Mouse (Mus musculus) hindbrain, embryonic 16.5 days (tissue): ENCODE measurements around the gene Mnd1. TPM values are rescaled to one million over a fixed set of nuclear protein-coding genes. Genes with fewer than 3 reads are reported as not detected.

Experiments used
- ATAC-seq: fragments of 200-750 bp; cut with Nextera tagmentation; 2 replicates; pipeline ENCODE4 v1.8.0; 2017; ENCODE audit warnings: moderate TSS enrichment, moderate library complexity
- H3K27ac ChIP-seq: fragments of 300-500 bp; sonication (generic); 2 replicates; pipeline ENCODE4 v1.5.1; 2014; ENCODE audit warnings: low read depth, mild to moderate bottlenecking, control low read depth, low read length, moderate library complexity
- H3K27me3 ChIP-seq: fragments of 300-500 bp; sonication (generic); replicated peaks from 2 replicates; pipeline ENCODE4 v1.6.1; 2014; ENCODE audit warnings: low read length; ENCODE audit not compliant: control insufficient read depth, insufficient read depth
- H3K36me3 ChIP-seq: fragments of 300-500 bp; sonication (generic); 2 replicates; pipeline ENCODE4 v1.6.1; 2014; ENCODE audit warnings: mild to moderate bottlenecking, low read length, moderate library complexity, mixed read lengths; ENCODE audit not compliant: control insufficient read depth, insufficient read depth
- H3K4me1 ChIP-seq: fragments of 300-500 bp; sonication (generic); 2 replicates; pipeline ENCODE4 v1.6.1; 2014; ENCODE audit warnings: low read depth, low read length; ENCODE audit not compliant: control insufficient read depth, insufficient read depth
- H3K4me2 ChIP-seq: fragments of 300-500 bp; sonication (generic); 2 replicates; pipeline ENCODE4 v1.6.1; 2014; ENCODE audit warnings: mild to moderate bottlenecking, low read length, control low read depth, moderate library complexity
- H3K4me3 ChIP-seq: fragments of 300-500 bp; sonication (generic); 2 replicates; pipeline ENCODE4 v1.5.1; 2014; ENCODE audit warnings: mild to moderate bottlenecking, low read length, control low read depth, moderate library complexity
- H3K9ac ChIP-seq: fragments of 300-500 bp; sonication (generic); 2 replicates; pipeline ENCODE4 v1.6.1; 2014; ENCODE audit warnings: low read depth, mild to moderate bottlenecking, control low read depth, low read length, moderate library complexity
- H3K9me3 ChIP-seq: fragments of 300-500 bp; sonication (generic); 2 replicates; pipeline ENCODE4 v1.6.1; 2014; ENCODE audit warnings: mild to moderate bottlenecking, low read length, moderate library complexity; ENCODE audit not compliant: control insufficient read depth
- WGBS: fragments of 180-500 bp; shearing (Covaris S2); extraction: QIAGEN DNeasy Blood & Tissue Kit; methylation state at CpG from one replicate; pipeline ENCODE4 v1.1.7; 2014; 5-methylcytosine and 5-hydroxymethylcytosine counted together
- polyA plus RNA-seq: library from polyadenylated mRNA; unstranded; fragments of >200 nt; fragmentation: Nextera tagmentation; extraction: Ambion mirVana; gene quantifications from 2 replicates; pipeline ENCODE4 v1.2.1, GENCODE M21; 2015

Gene Mnd1
- polyA plus RNA-seq, 1 experiment from 2014 or later, result 2.9 TPM

DNA sequence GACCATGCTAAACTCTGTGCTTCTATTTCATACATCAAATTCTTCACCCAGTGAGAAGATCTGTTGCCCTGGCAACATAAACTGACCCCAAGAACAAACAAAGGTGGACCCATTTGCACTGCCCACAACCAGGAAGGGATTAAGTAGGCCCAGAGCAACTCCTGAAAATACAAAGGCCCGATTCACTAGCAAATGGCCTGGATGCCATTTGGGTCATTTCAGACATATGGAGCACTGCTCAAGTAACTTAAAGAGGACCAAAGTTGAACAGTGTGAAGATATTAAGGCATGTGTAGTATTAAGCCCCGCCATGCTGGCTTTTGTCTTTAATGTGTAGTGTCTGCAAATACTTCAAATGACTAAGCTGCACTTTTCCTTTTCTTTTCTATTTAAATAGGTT is 68.7 kb downstream of the Mnd1 start:
- H3K4me2 ChIP-seq, result no peak overlapping the region
- no peaks in the 10 kb centered on the region for H3K27me3 ChIP-seq
- no peak for ATAC-seq
- H3K36me3 ChIP-seq, result no peaks in the 10 kb centered on the region
- H3K4me1 ChIP-seq, result no peaks in the 10 kb centered on the region
- H3K9me3 ChIP-seq, result no peaks in the 10 kb centered on the region
- 73% methylated on average over 2 of the region's 2 CpGs for WGBS
- no peak overlapping the region for H3K9ac ChIP-seq
- no peak overlapping the region for H3K4me3 ChIP-seq
- no peak overlapping the region for H3K27ac ChIP-seq

DNA sequence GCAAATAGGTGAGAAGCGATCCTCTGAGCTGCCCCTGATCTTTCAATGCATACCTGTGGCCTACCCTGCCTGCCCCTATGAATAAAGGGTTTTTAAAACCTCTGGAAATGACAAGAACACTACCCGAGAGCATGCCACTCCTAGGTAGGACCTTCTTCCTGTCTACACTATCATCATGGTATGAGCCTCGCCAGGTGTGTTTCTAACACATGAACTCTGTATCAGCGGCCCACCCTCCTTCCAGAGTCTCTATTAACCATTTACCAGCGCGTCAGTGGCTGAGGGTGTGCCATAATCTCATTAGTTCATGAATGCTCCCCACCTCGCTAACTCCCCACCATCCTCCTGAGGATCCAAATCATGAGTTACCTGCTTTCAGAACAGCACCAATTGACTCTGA is 69.2 kb downstream of the Mnd1 start:
- no peak for ATAC-seq
- WGBS, result 88% methylated on average over 7 of the region's 7 CpGs
- H3K4me2 ChIP-seq, result no peak overlapping the region

DNA sequence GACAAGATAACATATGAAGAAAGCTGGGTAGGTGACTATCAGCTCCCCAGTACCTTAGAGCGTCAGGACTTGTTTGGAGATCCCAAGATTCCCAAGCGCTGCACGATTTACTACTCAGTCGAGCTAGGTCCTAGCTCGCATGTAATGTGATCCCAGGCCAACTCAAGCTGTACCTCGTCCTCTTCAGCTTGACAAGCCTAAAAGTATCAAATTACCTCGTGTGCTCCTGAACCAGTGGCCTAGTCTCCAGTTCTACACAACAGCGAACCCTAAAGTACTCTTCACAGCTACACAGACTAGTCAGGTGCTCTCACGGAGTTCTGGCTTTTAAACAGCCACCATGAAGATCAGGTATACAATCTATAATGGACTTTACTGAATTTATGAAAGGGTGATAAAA is 70.2 kb downstream of the Mnd1 start:
- Histone ChIP-seq H3K4me2 (no peak overlapping the region), H3K9ac (no peak overlapping the region), H3K36me3 (no peaks in the 10 kb centered on the region), H3K9me3 (no peaks in the 10 kb centered on the region), H3K27ac (no peak overlapping the region), H3K27me3 (no peaks in the 10 kb centered on the region), H3K4me3 (no peak overlapping the region), H3K4me1 (no peaks in the 10 kb centered on the region)
- WGBS, result 59% methylated on average over 9 of the region's 9 CpGs
- ATAC-seq, result no peak

More for the DNA sequence above, 69.2 kb downstream of the Mnd1 start:
- Histone ChIP-seq H3K36me3 (no peaks in the 10 kb centered on the region), H3K4me1 (no peaks in the 10 kb centered on the region), H3K9me3 (no peaks in the 10 kb centered on the region), H3K9ac (no peak overlapping the region), H3K27ac (no peak overlapping the region), H3K27me3 (no peaks in the 10 kb centered on the region), H3K4me3 (no peak overlapping the region)

DNA sequence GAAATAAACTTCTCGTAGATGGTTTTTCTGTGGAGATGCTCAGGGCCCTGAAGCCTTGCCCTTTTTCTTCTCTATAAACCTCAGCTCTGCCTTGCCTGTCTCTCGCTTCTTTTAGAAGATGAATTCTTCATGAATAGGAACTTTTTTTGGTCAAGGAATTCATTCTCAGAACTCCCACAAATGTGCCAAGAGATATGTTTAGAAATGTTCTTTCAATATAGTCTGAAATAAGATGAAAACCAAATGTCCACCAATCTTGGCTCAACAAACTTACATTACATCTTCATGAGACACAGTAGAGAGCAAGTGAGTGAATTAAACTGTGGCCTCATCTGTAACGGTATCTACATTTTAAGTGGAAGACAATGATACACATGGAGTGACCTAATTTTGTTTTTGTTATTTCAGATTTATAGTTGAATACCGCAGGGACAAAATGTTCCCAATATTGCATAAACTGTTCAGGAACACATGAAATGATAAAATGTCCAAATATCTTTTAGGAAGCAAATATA is 74.3 kb downstream of the Mnd1 start:
- 89% methylated on average over 4 of the region's 4 CpGs for WGBS

DNA sequence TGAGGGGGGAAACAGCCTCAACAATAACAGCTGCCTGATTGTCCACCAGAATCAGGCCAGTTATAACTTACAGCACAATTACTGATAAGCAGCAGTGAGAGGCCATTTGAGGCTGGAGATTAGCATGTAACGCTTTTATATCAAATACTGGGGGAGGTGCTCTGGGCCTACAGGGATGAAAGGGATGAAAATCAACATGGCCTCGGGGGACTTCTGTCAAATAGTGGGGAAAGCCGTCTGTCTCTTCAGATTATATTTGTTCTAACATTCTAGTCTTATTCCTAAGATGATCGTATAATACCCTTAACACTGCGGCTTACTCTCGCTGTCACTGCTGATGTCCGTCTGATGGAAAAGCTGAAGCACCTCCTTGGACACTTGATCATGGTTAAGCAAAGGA is 75.5 kb downstream of the Mnd1 start:
- Histone ChIP-seq H3K4me1 (no peaks in the 10 kb centered on the region), H3K9ac (no peak overlapping the region), H3K4me3 (no peak overlapping the region), H3K36me3 (no peaks in the 10 kb centered on the region), H3K27ac (no peak overlapping the region), H3K27me3 (no peaks in the 10 kb centered on the region), H3K9me3 (no peaks in the 10 kb centered on the region; the same call in 1 of the 2 replicates), H3K4me2 (no peak overlapping the region)
- 77% methylated on average over 7 of the region's 7 CpGs for WGBS
- no peak for ATAC-seq

More for the DNA sequence above, 74.3 kb downstream of the Mnd1 start:
- no peak for ATAC-seq
- Histone ChIP-seq H3K4me2 (no peak overlapping the region), H3K9me3 (no peaks in the 10 kb centered on the region; the same call in 1 of the 2 replicates), H3K27ac (no peak overlapping the region), H3K9ac (no peak overlapping the region), H3K27me3 (no peaks in the 10 kb centered on the region), H3K36me3 (no peaks in the 10 kb centered on the region), H3K4me3 (no peak overlapping the region), H3K4me1 (no peaks in the 10 kb centered on the region)

DNA sequence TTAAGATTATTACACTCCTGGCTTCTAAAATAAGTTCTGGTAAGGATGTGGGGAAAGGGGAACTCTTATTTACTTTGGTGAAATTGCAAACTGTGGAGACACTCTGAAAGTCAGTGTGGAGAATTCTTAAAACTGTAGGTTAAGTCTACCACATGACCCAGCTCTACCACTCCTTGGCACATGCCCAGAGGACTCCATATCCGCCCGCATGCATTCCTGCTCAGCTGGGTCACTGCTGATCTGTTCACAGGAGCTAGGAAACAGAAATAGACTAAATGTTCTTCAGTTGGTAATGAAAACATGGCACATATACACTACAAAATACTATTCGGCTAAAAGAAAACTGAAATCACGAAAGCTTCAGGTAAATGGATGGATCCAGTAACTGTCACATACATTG is 78.1 kb downstream of the Mnd1 start:
- H3K9ac ChIP-seq, result no peak overlapping the region
- no peak overlapping the region for H3K27ac ChIP-seq
- WGBS, result 84% methylated on average over 4 of the region's 4 CpGs
- H3K4me2 ChIP-seq, result no peak overlapping the region
- no peaks in the 10 kb centered on the region for H3K36me3 ChIP-seq
- ATAC-seq, result no peak
- no peaks in the 10 kb centered on the region; the same call in 1 of the 2 replicates for H3K9me3 ChIP-seq
- no peaks in the 10 kb centered on the region for H3K4me1 ChIP-seq
- H3K4me3 ChIP-seq, result no peak overlapping the region
- no peaks in the 10 kb centered on the region for H3K27me3 ChIP-seq

DNA sequence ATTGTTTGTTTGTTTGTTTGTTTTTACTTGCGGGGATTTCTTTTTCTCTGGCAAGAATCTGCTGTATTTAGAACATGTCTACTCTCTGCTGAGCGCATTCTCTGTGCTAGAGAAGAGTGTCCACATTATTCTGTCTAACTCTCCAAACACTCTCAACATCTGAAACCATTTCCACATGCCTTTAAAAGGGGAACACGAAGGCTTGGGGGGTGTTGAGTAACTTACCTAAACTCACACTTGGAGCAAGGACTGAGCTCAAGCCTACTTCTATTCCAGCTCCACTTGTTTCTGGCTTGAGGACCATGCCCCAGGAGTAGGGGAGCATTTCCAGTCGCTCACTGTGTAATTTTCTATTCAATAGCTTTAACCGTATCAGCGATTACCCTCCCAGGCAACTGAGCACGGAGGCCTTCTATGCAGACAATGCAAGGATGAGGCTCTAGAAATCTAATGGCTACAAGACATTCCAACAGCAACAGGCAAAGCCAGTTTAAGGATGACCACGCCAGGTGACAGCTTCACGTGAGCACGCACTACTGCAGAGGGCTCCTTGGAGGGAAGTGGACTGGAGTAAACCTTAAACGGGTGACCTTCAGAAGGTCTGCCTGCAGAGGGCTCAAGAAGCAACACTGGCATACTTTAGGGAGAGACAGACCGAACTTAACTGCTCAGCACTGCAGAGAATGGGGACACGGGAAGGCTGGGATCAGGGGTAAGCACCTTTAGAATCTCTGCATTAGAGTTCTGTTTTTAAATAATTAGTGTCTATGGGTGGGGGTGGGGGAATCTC is 78.8 kb downstream of the Mnd1 start:
- Histone ChIP-seq H3K36me3 (no peaks in the 10 kb centered on the region), H3K27me3 (no peaks in the 10 kb centered on the region), H3K4me2 (no peak overlapping the region), H3K9me3 (no peaks in the 10 kb centered on the region; the same call in 1 of the 2 replicates), H3K27ac (no peak overlapping the region), H3K9ac (no peak overlapping the region), H3K4me1 (no peaks in the 10 kb centered on the region), H3K4me3 (no peak overlapping the region)
- no peak for ATAC-seq
- WGBS, result 67% methylated on average over 13 of the region's 13 CpGs

DNA sequence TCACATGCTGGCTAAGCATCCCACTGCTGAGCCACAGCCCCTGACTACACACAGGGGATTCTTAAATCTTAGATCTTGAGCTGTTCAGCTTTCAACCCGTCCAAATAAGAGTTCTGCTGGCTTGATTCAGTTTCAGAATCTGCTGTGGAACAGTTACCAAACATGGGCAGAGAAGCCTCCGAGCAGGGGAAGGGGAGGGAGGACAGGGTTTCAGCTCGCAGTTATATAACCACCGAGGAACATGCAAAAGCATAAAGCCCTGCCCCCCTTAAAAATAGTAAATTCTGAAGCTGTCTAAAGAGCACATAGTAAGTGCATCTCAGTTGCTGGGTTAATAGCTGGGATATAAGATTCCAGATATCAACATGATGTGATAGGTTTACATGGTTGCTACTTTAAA is 80.1 kb downstream of the Mnd1 start:
- Histone ChIP-seq H3K4me1 (no peaks in the 10 kb centered on the region), H3K9ac (no peak overlapping the region), H3K27me3 (no peaks in the 10 kb centered on the region), H3K4me3 (no peak overlapping the region), H3K27ac (no peak overlapping the region), H3K9me3 (no peaks in the 10 kb centered on the region; the same call in 1 of the 2 replicates), H3K4me2 (no peak overlapping the region), H3K36me3 (no peaks in the 10 kb centered on the region)
- ATAC-seq, result no peak
- 80% methylated on average over 4 of the region's 4 CpGs for WGBS

DNA sequence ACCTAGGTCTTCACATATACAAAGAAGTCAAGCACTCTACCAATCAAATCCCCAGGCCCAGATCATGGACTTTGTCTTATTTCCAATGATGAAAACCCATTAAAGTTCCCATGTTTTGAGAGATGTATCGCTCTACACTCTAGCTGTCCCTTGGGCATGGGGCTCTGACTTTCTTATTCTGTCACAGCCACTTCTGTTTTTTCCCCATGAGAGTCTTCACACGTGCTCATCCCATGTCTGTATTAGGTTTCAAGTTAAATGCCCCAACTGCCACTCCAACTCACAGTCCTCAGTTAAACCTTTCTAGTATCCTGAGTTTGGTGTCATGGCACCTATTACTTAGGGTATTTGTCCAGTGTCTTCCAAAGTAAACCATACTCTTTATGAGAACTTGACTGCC is 80.8 kb downstream of the Mnd1 start:
- Histone ChIP-seq H3K27me3 (no peaks in the 10 kb centered on the region), H3K9ac (no peak overlapping the region), H3K27ac (no peak overlapping the region), H3K36me3 (no peaks in the 10 kb centered on the region), H3K9me3 (no peaks in the 10 kb centered on the region; the same call in 1 of the 2 replicates), H3K4me2 (no peak overlapping the region), H3K4me3 (no peak overlapping the region), H3K4me1 (no peaks in the 10 kb centered on the region)
- WGBS, result 87% methylated on average over 2 of the region's 2 CpGs
- ATAC-seq, result no peak
